In genomic region chr3:129657775-129658174, GRCm38 (mm10) we compare ENCODE assay signal across 27 mouse cellular contexts.
DNase-seq lines count a peak whose midpoint lies in the region; ATAC-seq lines count a peak whose summit lies in the region.
"Had no signal": no experiment of that assay in that cellular context is flagged by ENCODE, and none has a peak within 500 bp of the region (broad histone marks: within the 10 kb centered on the region; RNA-seq: fewer than 3 reads in every experiment).

No protein-coding gene starts in this region.

- H3K27me3 ChIP-seq in forebrain, embryonic 16.5 days (replicated peaks; ENCODE audit: control insufficient read depth, insufficient read depth, low read length) = no peaks in the 10 kb centered on the region
- no peaks in the 10 kb centered on the region for H3K27me3 ChIP-seq in intestine, embryonic 16.5 days (replicated peaks; ENCODE audit: control insufficient read depth, insufficient read depth, low read length)
- H3K27me3 ChIP-seq: CH12.LX; embryonic facial prominence, embryonic 13.5 days; embryonic facial prominence, embryonic 15.5 days; forebrain, embryonic 12.5 days; Patski had no signal

- H3K4me3 ChIP-seq in forebrain, embryonic 16.5 days (replicated peaks; ENCODE audit: low read length) = no peak overlapping the region
- no peak overlapping the region for H3K4me3 ChIP-seq in intestine, embryonic 16.5 days (ENCODE audit: low read length)
- H3K4me3 ChIP-seq: embryonic facial prominence, embryonic 13.5 days; embryonic facial prominence, embryonic 15.5 days; erythroblast, embryonic 14.5 days; forebrain, embryonic 10.5 days; forebrain, embryonic 12.5 days had no signal

- no peak overlapping the region for H3K4me2 ChIP-seq in forebrain, embryonic 16.5 days (ENCODE audit: low read length)
- no peak overlapping the region for H3K4me2 ChIP-seq in intestine, embryonic 16.5 days (ENCODE audit: low read depth, low read length)
- H3K4me2 ChIP-seq: embryonic facial prominence, embryonic 13.5 days; embryonic facial prominence, embryonic 15.5 days; forebrain, embryonic 12.5 days had no signal

- no peaks in the 10 kb centered on the region for H3K9me3 ChIP-seq in forebrain, embryonic 16.5 days (ENCODE audit: control insufficient read depth, low read length)
- no peaks in the 10 kb centered on the region for H3K9me3 ChIP-seq in intestine, embryonic 16.5 days (ENCODE audit: control insufficient read depth, low read length)
- H3K9me3 ChIP-seq: embryonic facial prominence, embryonic 13.5 days; embryonic facial prominence, embryonic 15.5 days; forebrain, embryonic 10.5 days; forebrain, embryonic 12.5 days; G1E had no signal

- peak; percentile 56 for ATAC-seq in megakaryocyte, adult 5-6 weeks (ENCODE audit: poor library complexity, severe bottlenecking)
- ATAC-seq in forebrain, embryonic 16.5 days = no peak
- no peak for ATAC-seq in intestine, embryonic 16.5 days
- ATAC-seq: activated CD4-positive, CD25-positive, alpha-beta regulatory T cell, adult 4 months; forebrain, embryonic 14.5 days; forebrain, postnatal 0 days; Patski had no signal

- 95% methylated on average over 11 of the region's 11 CpGs for WGBS in forebrain, embryonic 16.5 days
- WGBS in intestine, embryonic 16.5 days = 89% methylated on average over 11 of the region's 11 CpGs

- intact Hi-C loops in heart, postnatal 36 days (cut with DNase I) = no loop called here

- no peaks in the 10 kb centered on the region for H3K36me3 ChIP-seq in forebrain, embryonic 16.5 days (ENCODE audit: control insufficient read depth, insufficient read depth)
- no peaks in the 10 kb centered on the region for H3K36me3 ChIP-seq in intestine, embryonic 16.5 days (ENCODE audit: control insufficient read depth, insufficient read depth, low read length)
- H3K36me3 ChIP-seq: embryonic facial prominence, embryonic 13.5 days; embryonic facial prominence, embryonic 15.5 days; forebrain, embryonic 10.5 days; forebrain, embryonic 12.5 days; G1E had no signal

- DNase-seq in heart, adult 11 months = peak; percentile 89
- DNase-seq in heart, postnatal 36 days = no peak
- DNase-seq: adrenal gland, adult 8-10 months; adrenal gland, postnatal 14 days; adrenal gland, postnatal 36 days; B cell, adult 2 months; cerebellum, adult 11 months; cerebellum, adult 18-20 months; cerebellum, adult 8-10 months; cerebellum, adult 9-11 months; cerebellum, postnatal 14 days; cerebellum, postnatal 36 days; embryo, embryonic 11 days; forebrain, postnatal 0 days had no signal

- no peak overlapping the region for H3K27ac ChIP-seq in forebrain, embryonic 16.5 days (ENCODE audit: low read length)
- no peak overlapping the region for H3K27ac ChIP-seq in intestine, embryonic 16.5 days (ENCODE audit: low read length)
- H3K27ac ChIP-seq: embryonic facial prominence, embryonic 13.5 days; embryonic facial prominence, embryonic 15.5 days; forebrain, embryonic 10.5 days; forebrain, embryonic 12.5 days had no signal

- H3K4me1 ChIP-seq in forebrain, embryonic 16.5 days (replicated peaks; ENCODE audit: control insufficient read depth, insufficient read depth, low read length) = no peaks in the 10 kb centered on the region
- no peaks in the 10 kb centered on the region for H3K4me1 ChIP-seq in intestine, embryonic 16.5 days (ENCODE audit: control insufficient read depth, insufficient read depth, low read length)
- H3K4me1 ChIP-seq: embryonic facial prominence, embryonic 13.5 days; embryonic facial prominence, embryonic 15.5 days; forebrain, embryonic 10.5 days; forebrain, embryonic 12.5 days had no signal

- H3K9ac ChIP-seq in forebrain, embryonic 16.5 days (replicated peaks; ENCODE audit: low read depth, low read length) = no peak overlapping the region
- H3K9ac ChIP-seq in intestine, embryonic 16.5 days (ENCODE audit: low read depth, low read length) = no peak overlapping the region
- H3K9ac ChIP-seq: embryonic facial prominence, embryonic 13.5 days; embryonic facial prominence, embryonic 15.5 days; forebrain, embryonic 12.5 days; forebrain, postnatal 0 days had no signal
